Mouse (Mus musculus): ENCODE measurements around the gene Mreg. TPM values are rescaled to one million over a fixed set of nuclear protein-coding genes. Genes with fewer than 3 reads are reported as not detected.

The Mreg gene
- total and polyA plus RNA-seq, 3 experiments = not detected

DNA sequence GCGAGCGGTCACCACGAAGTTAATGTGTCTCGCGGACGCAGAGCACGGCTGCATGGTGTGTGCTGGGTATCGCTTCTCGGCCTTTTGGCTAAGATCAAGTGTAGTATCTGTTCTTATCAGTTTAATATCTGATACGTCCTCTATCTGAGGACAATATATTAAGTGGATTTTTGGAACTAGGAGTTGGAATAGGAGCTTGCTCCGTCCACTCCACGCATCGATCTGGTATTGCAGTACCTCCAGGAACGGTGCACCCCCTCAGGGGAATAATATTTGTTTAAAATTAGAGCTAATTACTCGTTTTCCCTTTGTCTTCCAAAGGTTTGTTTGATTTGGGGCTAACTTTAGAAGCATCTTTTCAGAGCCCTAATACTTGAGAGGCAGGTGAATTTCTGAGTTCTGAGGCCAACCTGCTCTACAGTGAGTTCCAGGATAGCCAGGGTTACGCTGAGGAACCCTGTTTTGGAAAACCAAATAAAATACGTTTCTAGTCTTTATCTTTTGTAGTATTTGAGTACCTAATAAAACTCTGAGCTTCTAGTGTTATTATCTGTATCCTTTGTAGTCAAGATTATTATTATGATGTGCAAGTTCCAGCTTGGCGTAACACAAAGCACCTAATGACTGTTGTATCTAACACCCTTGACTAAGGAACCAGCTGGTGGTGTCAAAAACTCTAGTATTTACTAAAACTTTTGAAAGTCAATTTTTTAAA lies 14.2 kb upstream of the Mreg start:
- H3K4me1 ChIP-seq (ENCODE audit: control insufficient read depth in 1 of 2, insufficient read depth in 2 of 2, low read length in 2 of 2) = peaks cover 0 to 6% of the 10 kb centered on the region in 2 experiments; a peak in 1 of 4 replicates
- H3K9me3 ChIP-seq (replicated peaks; ENCODE audit: insufficient read depth, low read length) = no peaks in the 10 kb centered on the region
- DNase-seq (ENCODE audit: low read depth, low spot score) = peak; percentile 97
- no peak overlapping the region for H3K27ac ChIP-seq (ENCODE audit: control insufficient read depth, low read depth, low read length)
- H3K4me3 ChIP-seq (ENCODE audit: control insufficient read depth in 1 of 2, insufficient read depth in 1 of 2, low read depth in 2 of 2, low read length in 2 of 2) = no peak overlapping the region
- H3K27me3 ChIP-seq (ENCODE audit: control insufficient read depth in 1 of 2, insufficient read depth in 2 of 2, low read length in 2 of 2) = peaks cover 0 to 4% of the 10 kb centered on the region in 2 experiments; a peak in 2 of 4 replicates
- H3K36me3 ChIP-seq (ENCODE audit: control insufficient read depth in 1 of 2, insufficient read depth in 2 of 2, low read length in 2 of 2) = no peaks in the 10 kb centered on the region
- 0 out of 4 replicates have a peak, but pooled peaks of 1 of the 2 experiments have one; percentile 23 for TF ChIP-seq EP300 (IDR thresholded peaks at IDR 0.05; ENCODE audit: low read depth in 1 of 2, low read length in 2 of 2)
- TF ChIP-seq MEF2A (IDR thresholded peaks at IDR 0.05; ENCODE audit: extremely low read depth, insufficient replicate concordance, low read depth, low read length, poor library complexity, severe bottlenecking) = no peak
- no peak for TF ChIP-seq CTCF (IDR thresholded peaks at IDR 0.05 in 2 of 3, conservative IDR thresholded peaks at IDR 0.05 in 1 of 3; ENCODE audit: control insufficient read depth in 1 of 3, insufficient read depth in 1 of 3, low read depth in 2 of 3, low read length in 3 of 3, poor library complexity in 1 of 3, severe bottlenecking in 1 of 3)
- peak; percentile 100 for TF ChIP-seq ZMIZ1 (IDR thresholded peaks at IDR 0.05; ENCODE audit: low read depth, low read length)
- TF ChIP-seq RCOR1 (IDR thresholded peaks at IDR 0.05; ENCODE audit: low read depth, low read length) = peak; percentile 65; the same call in 1 of the 2 replicates
- TF ChIP-seq POLR2AphosphoS5 (IDR thresholded peaks at IDR 0.05; ENCODE audit: borderline replicate concordance, low read depth, low read length) = peak; percentile 98; the same call in 1 of the 2 replicates
- TF ChIP-seq SIN3A (IDR thresholded peaks at IDR 0.05; ENCODE audit: low read length) = peak; percentile 84
- TF ChIP-seq NRF1 (IDR thresholded peaks at IDR 0.05; ENCODE audit: insufficient read depth, low read depth, low read length, poor library complexity, severe bottlenecking) = no peak
- peak; percentile 82 for TF ChIP-seq HCFC1 (IDR thresholded peaks at IDR 0.05; ENCODE audit: low read depth, low read length)
- TF ChIP-seq TBP (IDR thresholded peaks at IDR 0.05; ENCODE audit: low read depth, low read length) = peak; percentile 91
- peak; percentile 98 for TF ChIP-seq POLR2AphosphoS2 (IDR thresholded peaks at IDR 0.05; ENCODE audit: low read length)
- peak; percentile 71 for TF ChIP-seq MYB (IDR thresholded peaks at IDR 0.05; ENCODE audit: low read depth, low read length)
- TF ChIP-seq POLR2A (IDR thresholded peaks at IDR 0.05; ENCODE audit: control insufficient read depth in 1 of 2, insufficient read depth in 1 of 2, low read depth in 1 of 2, low read length in 2 of 2, poor library complexity in 1 of 2) = peak; percentile 80 to 91
- TF ChIP-seq ZKSCAN1 (IDR thresholded peaks at IDR 0.05; ENCODE audit: low read depth, low read length) = no peak
- peak; percentile 92 for TF ChIP-seq ETS1 (IDR thresholded peaks at IDR 0.05; ENCODE audit: low read depth, low read length)
- TF ChIP-seq TAL1 (IDR thresholded peaks at IDR 0.05; ENCODE audit: low read length) = no peak
- 0 out of 2 replicates have a peak, but pooled peaks have one; percentile 40 for TF ChIP-seq UBTF (IDR thresholded peaks at IDR 0.05; ENCODE audit: borderline replicate concordance, insufficient read depth, low read depth, low read length)
- no peak for TF ChIP-seq TCF12 (IDR thresholded peaks at IDR 0.05; ENCODE audit: low read depth, low read length)
- peak; percentile 81 for TF ChIP-seq GATA1 (IDR thresholded peaks at IDR 0.05; ENCODE audit: low read depth, low read length)
- no peak for TF ChIP-seq E2F4 (IDR thresholded peaks at IDR 0.05; ENCODE audit: borderline replicate concordance, low read depth, low read length)
- peak; percentile 92 for TF ChIP-seq NELFE (IDR thresholded peaks at IDR 0.05; ENCODE audit: low read depth, low read length)
- TF ChIP-seq CHD2 (IDR thresholded peaks at IDR 0.05; ENCODE audit: low read length) = no peak
- no peak for TF ChIP-seq KAT2A (conservative IDR thresholded peaks at IDR 0.05; ENCODE audit: low read depth, low read length)
- no peak overlapping the region for H3K9ac ChIP-seq (ENCODE audit: control insufficient read depth, low read depth, low read length, poor library complexity, severe bottlenecking)
- H3K79me2 ChIP-seq (ENCODE audit: control insufficient read depth, insufficient read depth, low read length, poor library complexity) = no peaks in the 10 kb centered on the region

Measured in MEL (cell line).